Mouse (Mus musculus) liver, adult (tissue): ENCODE data around the gene B3gat1.

Experiments
- GATA4 ChIP-seq: IDR thresholded peaks from 2 replicates; pipeline ENCODE4 v1.6.1; 2014; ENCODE audit warnings: mild to moderate bottlenecking, low read length; ENCODE audit not compliant: insufficient replicate concordance

The B3gat1 gene

DNA sequence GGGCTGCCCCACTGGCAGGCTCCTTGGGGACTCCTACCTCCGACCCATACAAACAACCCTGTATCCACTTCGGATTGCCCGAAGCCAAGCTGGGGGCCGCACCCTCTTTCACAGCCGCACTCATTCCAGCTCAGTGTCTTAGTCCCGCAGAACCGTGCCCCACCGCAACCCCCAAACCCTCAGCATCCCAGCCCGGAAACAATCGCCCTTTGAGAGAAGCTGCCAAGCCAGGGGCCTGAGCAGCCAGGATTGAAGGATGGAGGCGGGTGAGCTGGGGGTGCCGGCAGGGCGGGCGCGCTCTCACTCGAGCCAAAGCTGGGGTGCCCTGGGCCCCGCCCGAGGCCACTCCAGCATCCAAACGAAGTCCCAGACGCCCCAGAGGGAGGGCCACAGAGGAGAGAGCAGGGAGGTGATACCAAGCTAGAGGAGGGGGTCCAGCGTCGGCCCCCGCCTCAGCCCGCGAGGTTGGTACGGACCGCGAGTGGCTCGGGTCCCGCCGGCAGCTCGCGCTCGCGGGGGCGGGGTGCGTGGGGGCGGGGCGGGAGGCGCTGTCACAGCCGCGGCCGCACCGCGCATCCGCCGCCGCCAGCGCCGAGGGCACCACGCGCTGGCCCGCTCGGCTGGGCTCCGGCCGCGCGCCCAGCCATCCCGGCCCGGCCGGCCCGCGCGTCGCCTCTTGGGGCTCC, at the start of gene B3gat1:
B3gat1 (plus strand) TSS at position 523 of the 686 bp plus-strand sequence.
- no peak for TF ChIP-seq GATA4

GRCm38 (mm10) chr9:26689171-26689570, 44.4 kb upstream of the B3gat1 start:
- TF ChIP-seq GATA4 = no peak

DNA sequence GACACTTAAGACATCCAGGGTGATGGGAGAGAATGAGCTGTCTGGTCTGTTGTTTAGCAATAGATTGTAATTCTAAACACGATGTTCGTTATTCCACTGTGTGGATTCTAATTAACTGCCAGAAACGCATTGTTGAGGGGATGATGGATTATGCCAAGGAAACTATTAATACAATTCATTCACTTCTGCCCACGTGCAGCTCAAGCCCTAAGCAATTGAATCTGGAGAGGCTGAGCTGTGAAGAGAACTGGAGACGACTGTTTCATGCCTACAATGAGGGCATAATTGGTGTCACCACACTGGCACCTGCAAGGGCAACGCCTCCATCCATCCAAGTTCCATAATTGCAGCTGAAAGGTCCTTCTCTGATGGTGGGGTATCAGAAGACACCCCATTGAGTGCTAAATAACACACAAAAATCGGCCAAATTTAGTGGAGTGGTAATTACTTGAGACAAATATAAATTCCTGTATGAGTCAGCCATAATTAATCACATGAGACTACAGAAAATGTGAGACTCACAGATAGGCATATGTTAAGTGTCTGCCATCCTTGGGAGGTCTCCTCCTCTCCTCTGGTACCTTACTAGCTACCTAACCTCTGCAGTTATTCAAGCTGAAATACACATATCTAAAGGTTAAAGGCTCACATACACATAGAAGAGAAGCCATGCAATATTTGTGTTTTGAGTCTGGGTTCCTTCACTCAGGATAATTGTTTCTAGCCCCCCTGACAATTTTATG, 43.4 kb upstream of the B3gat1 start:
- no peak for TF ChIP-seq GATA4

DNA sequence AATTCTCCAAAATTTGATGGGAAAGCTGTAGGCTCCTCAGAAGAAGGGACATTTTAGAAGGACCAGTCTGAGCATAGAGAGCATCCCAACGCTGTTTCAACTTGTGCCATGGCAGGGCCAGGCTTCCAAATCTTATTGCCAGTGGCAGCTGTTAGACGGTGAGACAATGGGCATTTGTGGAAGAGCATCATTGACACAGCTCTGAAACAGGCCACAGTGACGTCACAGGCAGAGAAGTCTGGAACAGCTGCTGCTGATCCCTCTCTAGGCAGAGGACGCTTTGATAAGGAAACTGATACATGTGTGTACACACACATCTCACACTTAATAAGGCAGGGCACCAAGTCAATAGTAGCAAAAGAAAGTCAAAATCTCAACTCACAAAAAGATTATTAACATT, 40.9 kb upstream of the B3gat1 start:
- TF ChIP-seq GATA4 = no peak

DNA sequence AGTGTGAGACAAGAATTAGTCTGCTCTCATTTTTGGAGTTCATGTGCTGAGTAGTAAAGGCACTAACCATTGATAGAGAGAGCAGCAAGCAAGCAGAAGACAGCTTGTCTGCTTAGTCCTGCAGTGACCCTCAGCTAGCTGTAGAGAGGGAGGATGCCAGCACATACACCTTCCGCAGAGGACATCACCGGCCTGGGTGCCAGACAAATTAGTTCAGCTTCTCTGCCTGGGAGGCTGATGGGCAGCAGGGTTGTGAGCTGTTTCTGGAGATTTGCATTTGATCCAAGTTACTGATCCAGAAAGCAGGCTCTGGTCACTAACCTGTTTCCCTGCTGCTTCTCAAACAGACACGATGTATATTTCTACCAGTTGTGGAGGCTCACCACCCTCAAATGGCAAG, 38.9 kb upstream of the B3gat1 start:
- TF ChIP-seq GATA4 = no peak

DNA sequence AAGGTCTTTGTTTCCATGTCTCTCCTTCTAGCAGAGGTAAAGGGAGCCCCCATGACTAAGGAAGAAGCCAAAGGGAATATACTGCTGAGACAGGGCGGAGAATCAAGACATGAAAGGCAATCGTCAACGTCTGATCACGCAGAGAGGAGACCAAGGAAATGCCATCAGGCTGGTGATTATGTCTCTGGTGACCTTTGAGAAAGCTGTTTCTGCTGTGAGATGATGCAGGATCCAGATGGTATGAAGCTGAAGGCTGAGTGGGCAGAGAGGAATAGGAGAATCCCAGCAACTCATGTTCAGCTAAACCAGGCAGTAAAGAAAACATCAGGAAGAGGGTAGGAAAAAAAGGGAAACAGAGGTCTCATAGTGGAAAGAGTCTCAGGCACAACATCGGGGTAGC, 38.4 kb upstream of the B3gat1 start:
- no peak for TF ChIP-seq GATA4

GRCm38 (mm10) chr9:26698286-26698685, 35.2 kb upstream of the B3gat1 start:
- TF ChIP-seq GATA4 = no peak

- TF ChIP-seq GATA4 = no peak
Measured at GRCm38 (mm10) chr9:26700329-26700728, 33.2 kb upstream of the B3gat1 start.

- no peak for TF ChIP-seq GATA4
Measured at GRCm38 (mm10) chr9:26718388-26718787, 15.1 kb upstream of the B3gat1 start.

- no peak for TF ChIP-seq GATA4
Measured at GRCm38 (mm10) chr9:26721771-26722170, 11.8 kb upstream of the B3gat1 start.

GRCm38 (mm10) chr9:26725709-26726108, 7.8 kb upstream of the B3gat1 start:
- no peak for TF ChIP-seq GATA4

GRCm38 (mm10) chr9:26727445-26727844, 6.1 kb upstream of the B3gat1 start:
- no peak for TF ChIP-seq GATA4

GRCm38 (mm10) chr9:26728556-26728955, 5.0 kb upstream of the B3gat1 start:
- no peak for TF ChIP-seq GATA4

DNA sequence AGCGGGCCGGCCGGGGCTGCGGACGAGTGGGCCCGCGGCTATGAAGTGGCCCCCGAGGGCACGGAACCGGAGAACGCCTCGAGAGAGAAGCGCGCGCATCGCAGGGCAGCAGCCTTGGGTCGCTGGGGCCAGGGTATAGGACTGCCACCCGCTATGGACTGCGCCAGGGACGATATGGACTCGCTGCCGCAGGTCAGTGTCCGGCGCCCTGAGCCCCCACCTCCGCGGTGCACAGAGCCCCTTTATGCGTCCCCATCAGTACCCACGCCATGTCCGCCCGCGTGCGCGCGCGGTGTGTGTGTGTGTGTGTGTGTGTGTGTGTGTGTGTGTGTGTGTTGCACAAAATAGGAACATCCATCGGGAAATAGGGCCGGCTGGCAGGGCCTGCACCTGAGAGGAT, 458 bp downstream of the B3gat1 start:
- no peak for TF ChIP-seq GATA4

GRCm38 (mm10) chr9:26737116-26737515, 3.6 kb downstream of the B3gat1 start:
- no peak for TF ChIP-seq GATA4

GRCm38 (mm10) chr9:26742817-26743216, 9.3 kb downstream of the B3gat1 start:
- no peak for TF ChIP-seq GATA4

- no peak for TF ChIP-seq GATA4
Measured at GRCm38 (mm10) chr9:26747121-26747520, 13.6 kb downstream of the B3gat1 start.
